Mouse (Mus musculus) myocyte (in vitro differentiated cells): ENCODE data around the gene Sdccag8. TPM values are rescaled to one million over a fixed set of nuclear protein-coding genes. Genes with fewer than 3 reads are reported as not detected.

Experiments used
- H3K27me3 ChIP-seq: one replicate; pipeline ENCODE4 v1.6.1; 2011; ENCODE audit not compliant: control insufficient read depth, insufficient read depth, insufficient read length
- H3K36me3 ChIP-seq: one replicate; pipeline ENCODE4 v1.6.1; 2011; ENCODE audit not compliant: control insufficient read depth, insufficient read depth
- H3K4me2 ChIP-seq: one replicate; pipeline ENCODE4 v1.6.1; 2011; ENCODE audit warnings: low read depth, control low read depth
- H3K4me3 ChIP-seq: one replicate; pipeline ENCODE4 v1.5.1; 2011; ENCODE audit warnings: mild to moderate bottlenecking, control low read depth, moderate library complexity
- H3K79me2 ChIP-seq: one replicate; pipeline ENCODE4 v1.6.1; 2011; ENCODE audit not compliant: control insufficient read depth, insufficient read depth
- H3ac ChIP-seq: one replicate; pipeline ENCODE4 v1.6.1; 2011; ENCODE audit not compliant: control insufficient read depth, insufficient read length
- CEBPB ChIP-seq: IDR thresholded peaks from 2 replicates; pipeline ENCODE4 v1.6.1; 2011; ENCODE audit warnings: mild to moderate bottlenecking, moderate library complexity; ENCODE audit not compliant: poor library complexity, insufficient read depth, severe bottlenecking
- E2F4 ChIP-seq: IDR thresholded peaks from one replicate; pipeline ENCODE4 v1.6.1; 2011; ENCODE audit warnings: mild to moderate bottlenecking, control low read depth, moderate library complexity; ENCODE audit not compliant: insufficient read depth
- MAX ChIP-seq: IDR thresholded peaks from one replicate; pipeline ENCODE4 v1.6.1; 2011; ENCODE audit warnings: low read depth, mild to moderate bottlenecking, control low read depth
- MYOD1 ChIP-seq, 3 experiments: IDR thresholded peaks; one replicate each; pipeline ENCODE4 v1.6.1; 2011; ENCODE audit warnings: control low read depth in 2 of 3, low read depth in 2 of 3, mild to moderate bottlenecking in 2 of 3, moderate library complexity in 1 of 3; ENCODE audit not compliant: insufficient read length in 2 of 3, control insufficient read depth in 1 of 3
- MYOG ChIP-seq, 3 experiments: IDR thresholded peaks; one replicate each; pipeline ENCODE4 v1.6.1; 2011; ENCODE audit warnings: control low read depth in 2 of 3, low read depth in 2 of 3, mild to moderate bottlenecking in 2 of 3; ENCODE audit not compliant: insufficient read length in 2 of 3, control insufficient read depth in 1 of 3, insufficient read depth in 1 of 3
- POLR2A ChIP-seq: IDR thresholded peaks from one replicate; pipeline ENCODE4 v1.6.1; 2011; ENCODE audit warnings: low read depth, mild to moderate bottlenecking, control low read depth, moderate library complexity; ENCODE audit not compliant: insufficient read length
- POLR2AphosphoS2 ChIP-seq: IDR thresholded peaks from one replicate; pipeline ENCODE4 v1.6.1; 2011; ENCODE audit warnings: low read depth, control low read depth; ENCODE audit not compliant: insufficient read length
- REST ChIP-seq: IDR thresholded peaks from one replicate; pipeline ENCODE4 v1.6.1; 2011; ENCODE audit warnings: mild to moderate bottlenecking, control low read depth, moderate library complexity; ENCODE audit not compliant: insufficient read depth, insufficient read length
- SRF ChIP-seq: IDR thresholded peaks from one replicate; pipeline ENCODE4 v1.6.1; 2011; ENCODE audit warnings: low read depth; ENCODE audit not compliant: control insufficient read depth, insufficient read length
- TCF12 ChIP-seq: IDR thresholded peaks from one replicate; pipeline ENCODE4 v1.6.1; 2011; ENCODE audit warnings: mild to moderate bottlenecking, control low read depth; ENCODE audit not compliant: poor library complexity, insufficient read depth, severe bottlenecking
- TCF3 ChIP-seq: IDR thresholded peaks from one replicate; pipeline ENCODE4 v1.6.1; 2011; ENCODE audit warnings: low read depth, control low read depth; ENCODE audit not compliant: insufficient read length
- USF1 ChIP-seq: IDR thresholded peaks from one replicate; pipeline ENCODE4 v1.6.1; 2011; ENCODE audit warnings: low read depth, mild to moderate bottlenecking, control low read depth, moderate library complexity
- polyA plus RNA-seq: library from polyadenylated mRNA; unstranded; fragments of >200 nt; fragmentation: generic; extraction: Trizol; gene quantifications from one replicate; pipeline ENCODE4 v1.2.1, GENCODE M21; 2012; ENCODE audit warnings: missing spikeins

The Sdccag8 gene
- polyA plus RNA-seq, 1 experiment = 8.4 TPM

DNA sequence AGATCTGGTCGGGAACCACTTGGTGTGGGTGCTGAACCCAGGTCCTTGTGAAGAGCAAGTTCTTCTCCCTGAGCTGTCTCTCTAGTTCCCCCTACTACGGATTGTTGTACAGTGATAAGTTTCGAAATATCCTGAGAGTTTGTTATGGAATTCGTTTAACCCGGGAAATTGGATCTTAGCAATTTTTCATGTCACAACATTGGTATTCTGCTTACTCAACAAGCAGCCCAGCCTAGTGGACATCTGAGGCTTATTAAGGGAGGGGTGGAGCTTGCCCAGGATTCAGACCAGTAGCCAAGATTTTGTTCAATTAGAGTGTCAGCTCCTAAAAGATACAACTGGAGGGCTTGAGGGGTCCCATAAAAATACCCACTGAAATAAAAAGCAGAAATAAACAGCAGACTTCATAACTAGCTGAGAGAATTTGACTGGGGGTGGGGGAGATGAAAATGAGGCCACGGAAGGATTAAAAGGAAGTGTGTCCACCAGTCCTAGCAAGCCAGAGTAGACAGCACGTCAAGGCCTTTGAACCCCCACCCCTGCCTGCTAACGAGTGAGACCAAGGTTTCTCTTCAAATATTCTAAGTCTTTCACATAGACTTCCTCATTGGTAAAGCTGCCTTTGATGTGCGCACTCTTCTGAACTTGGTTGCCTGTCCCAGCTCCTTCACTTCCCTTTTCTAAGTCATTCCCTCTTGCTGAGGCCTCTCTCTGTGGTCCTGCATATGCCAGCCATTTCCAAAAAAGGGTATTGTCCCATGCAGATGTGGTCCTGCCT, 38.5 kb downstream of the Sdccag8 start:
- H3K27me3 ChIP-seq = no peaks in the 10 kb centered on the region
- no peak overlapping the region for H3ac ChIP-seq
- TF ChIP-seq USF1 (no peak), E2F4 (no peak), CEBPB (no peak), TCF3 (no peak), MYOD1 (IDR thresholded peaks at IDR 0.05; ENCODE audit: control insufficient read depth in 1 of 3, insufficient read length in 2 of 3, low read depth in 2 of 3) (no peak), MYOG (IDR thresholded peaks at IDR 0.05; ENCODE audit: control insufficient read depth in 1 of 3, insufficient read depth in 1 of 3, insufficient read length in 2 of 3, low read depth in 2 of 3) (no peak), TCF12 (no peak), POLR2AphosphoS2 (no peak), REST (no peak), POLR2A (no peak), SRF (no peak), MAX (no peak)
- H3K4me3 ChIP-seq = no peak overlapping the region
- H3K4me2 ChIP-seq = no peak overlapping the region
- H3K36me3 ChIP-seq = no peaks in the 10 kb centered on the region
- no peaks in the 10 kb centered on the region for H3K79me2 ChIP-seq

DNA sequence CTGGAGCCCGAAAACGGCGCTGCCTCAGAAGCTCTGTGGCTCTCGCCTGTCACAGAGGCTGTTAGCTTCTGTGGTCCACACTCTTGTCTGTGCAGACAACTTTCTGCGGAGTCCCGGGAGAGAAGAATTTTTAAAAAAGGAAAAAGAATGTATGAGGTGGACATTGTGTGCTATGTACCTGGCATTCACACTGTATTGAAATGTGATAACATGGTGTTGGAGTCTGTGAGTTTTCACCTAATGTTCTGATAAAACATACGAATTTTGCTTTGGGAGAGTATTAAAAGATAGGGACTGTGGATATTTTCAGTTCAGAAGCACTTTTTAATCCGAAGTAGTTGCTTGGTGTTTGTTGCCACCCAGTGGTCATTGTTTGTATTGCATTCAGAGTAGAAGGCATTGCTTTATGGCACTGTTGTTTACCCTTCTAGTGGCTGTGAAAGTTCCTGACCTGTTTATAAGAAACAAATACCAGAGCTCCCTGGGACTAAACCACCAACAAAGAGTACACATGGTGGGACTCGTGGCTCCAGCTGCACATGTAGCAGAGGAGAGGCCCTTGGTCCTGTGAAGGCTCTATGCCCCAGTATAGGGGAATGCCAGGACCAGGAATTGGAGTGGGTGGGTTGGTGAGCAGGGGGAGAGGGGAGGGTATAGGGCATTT, 47.7 kb downstream of the Sdccag8 start:
- no peak overlapping the region for H3ac ChIP-seq
- H3K79me2 ChIP-seq = no peaks in the 10 kb centered on the region
- H3K4me3 ChIP-seq = no peak overlapping the region
- TF ChIP-seq USF1 = no peak
- no peak for TF ChIP-seq MYOG (IDR thresholded peaks at IDR 0.05; ENCODE audit: control insufficient read depth in 1 of 3, insufficient read depth in 1 of 3, insufficient read length in 2 of 3, low read depth in 2 of 3)
- no peak for TF ChIP-seq CEBPB
- TF ChIP-seq TCF3 = no peak
- no peak for TF ChIP-seq MAX
- no peak for TF ChIP-seq REST
- no peak for TF ChIP-seq POLR2AphosphoS2
- no peak for TF ChIP-seq E2F4
- no peak for TF ChIP-seq SRF
- TF ChIP-seq TCF12 = no peak
- TF ChIP-seq MYOD1 (IDR thresholded peaks at IDR 0.05; ENCODE audit: control insufficient read depth in 1 of 3, insufficient read length in 2 of 3, low read depth in 2 of 3) = no peak
- no peak for TF ChIP-seq POLR2A
- no peaks in the 10 kb centered on the region for H3K36me3 ChIP-seq
- no peak overlapping the region for H3K4me2 ChIP-seq
- H3K27me3 ChIP-seq = no peaks in the 10 kb centered on the region

DNA sequence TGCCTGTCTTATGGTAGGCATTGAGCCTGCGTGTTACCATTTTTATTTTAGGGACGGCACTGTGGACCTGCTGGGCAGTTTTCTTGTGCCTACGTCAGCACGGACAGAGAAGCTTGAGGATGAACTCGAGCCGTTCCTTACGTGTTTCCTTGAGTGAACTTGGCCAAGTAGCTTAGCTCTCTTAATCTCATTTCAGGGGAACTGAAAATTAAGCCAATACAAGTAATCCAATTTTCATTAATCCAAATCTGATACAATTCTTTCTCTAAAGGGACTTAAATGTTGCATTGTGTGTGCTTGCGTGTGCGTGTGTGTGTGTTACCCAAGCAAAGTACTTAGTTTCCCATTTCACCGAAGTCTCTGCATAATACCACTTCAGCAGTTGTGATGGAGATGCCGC, 56.0 kb downstream of the Sdccag8 start:
- no peaks in the 10 kb centered on the region for H3K27me3 ChIP-seq
- H3K4me3 ChIP-seq = no peak overlapping the region
- no peak for TF ChIP-seq MYOG (IDR thresholded peaks at IDR 0.05; ENCODE audit: control insufficient read depth in 1 of 3, insufficient read depth in 1 of 3, insufficient read length in 2 of 3, low read depth in 2 of 3)
- TF ChIP-seq MAX = no peak
- no peak for TF ChIP-seq TCF12
- TF ChIP-seq E2F4 = no peak
- no peak for TF ChIP-seq POLR2A
- no peak for TF ChIP-seq MYOD1 (IDR thresholded peaks at IDR 0.05; ENCODE audit: control insufficient read depth in 1 of 3, insufficient read length in 2 of 3, low read depth in 2 of 3)
- no peak for TF ChIP-seq TCF3
- no peak for TF ChIP-seq POLR2AphosphoS2
- no peak for TF ChIP-seq SRF
- TF ChIP-seq REST = no peak
- TF ChIP-seq CEBPB = no peak
- no peak for TF ChIP-seq USF1
- no peaks in the 10 kb centered on the region for H3K36me3 ChIP-seq
- H3K4me2 ChIP-seq = no peak overlapping the region
- no peak overlapping the region for H3ac ChIP-seq
- no peaks in the 10 kb centered on the region for H3K79me2 ChIP-seq

DNA sequence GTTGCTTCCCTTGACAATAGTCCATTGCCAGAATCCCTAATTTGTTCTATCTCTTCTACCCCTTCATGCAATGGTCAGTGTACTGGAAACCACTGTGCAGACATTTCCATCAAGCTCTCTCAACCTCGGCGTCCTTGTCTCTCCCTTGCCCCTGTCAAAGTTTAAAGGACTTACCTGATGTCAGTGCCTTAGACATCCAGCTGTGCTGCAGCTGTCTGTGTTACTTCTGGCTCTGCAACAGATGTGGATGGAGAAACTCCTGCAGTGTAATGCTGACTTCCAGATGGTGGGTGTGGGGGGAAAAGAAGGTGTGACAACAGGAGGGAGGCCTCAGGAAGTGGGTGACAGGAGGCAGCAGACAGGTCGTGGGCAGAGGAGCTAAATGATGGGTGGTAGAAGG, 57.5 kb downstream of the Sdccag8 start:
- H3K27me3 ChIP-seq = no peaks in the 10 kb centered on the region
- no peaks in the 10 kb centered on the region for H3K79me2 ChIP-seq
- TF ChIP-seq POLR2AphosphoS2 (no peak), TCF3 (no peak), POLR2A (no peak), REST (no peak), SRF (no peak)
- no peak overlapping the region for H3ac ChIP-seq
- no peak overlapping the region for H3K4me2 ChIP-seq
- H3K36me3 ChIP-seq = no peaks in the 10 kb centered on the region
- H3K4me3 ChIP-seq = no peak overlapping the region

DNA sequence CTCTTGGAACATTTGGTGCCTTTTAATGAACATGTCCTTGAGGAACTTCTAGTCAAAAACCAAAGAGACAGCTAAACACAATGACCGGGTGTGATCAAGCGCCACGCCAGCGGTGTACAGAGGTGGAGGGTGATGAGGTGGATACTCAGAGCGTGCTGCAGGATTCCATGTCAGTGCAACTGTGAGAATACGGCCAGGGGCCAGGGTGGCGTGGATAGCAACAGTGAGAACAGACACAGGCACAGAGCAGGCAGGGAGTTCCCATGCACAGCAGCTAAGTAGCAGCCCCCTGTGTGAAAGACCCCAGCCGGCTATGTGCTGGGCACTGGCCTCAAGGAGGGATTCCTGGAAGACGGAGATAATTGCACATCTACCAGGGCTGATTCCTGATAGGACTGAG, 59.0 kb downstream of the Sdccag8 start:
- Histone ChIP-seq H3ac (no peak overlapping the region), H3K36me3 (no peaks in the 10 kb centered on the region), H3K79me2 (no peaks in the 10 kb centered on the region), H3K27me3 (no peaks in the 10 kb centered on the region), H3K4me2 (no peak overlapping the region), H3K4me3 (no peak overlapping the region)
- TF ChIP-seq POLR2AphosphoS2 = no peak
- no peak for TF ChIP-seq E2F4
- TF ChIP-seq MYOG (IDR thresholded peaks at IDR 0.05; ENCODE audit: control insufficient read depth in 1 of 3, insufficient read depth in 1 of 3, insufficient read length in 2 of 3, low read depth in 2 of 3) = no peak
- TF ChIP-seq USF1 = no peak
- no peak for TF ChIP-seq SRF
- TF ChIP-seq TCF12 = no peak
- no peak for TF ChIP-seq MAX
- TF ChIP-seq CEBPB = no peak
- no peak for TF ChIP-seq REST
- no peak for TF ChIP-seq POLR2A
- TF ChIP-seq MYOD1 (IDR thresholded peaks at IDR 0.05; ENCODE audit: control insufficient read depth in 1 of 3, insufficient read length in 2 of 3, low read depth in 2 of 3) = no peak
- TF ChIP-seq TCF3 = no peak
